In the genomic region with DNA sequence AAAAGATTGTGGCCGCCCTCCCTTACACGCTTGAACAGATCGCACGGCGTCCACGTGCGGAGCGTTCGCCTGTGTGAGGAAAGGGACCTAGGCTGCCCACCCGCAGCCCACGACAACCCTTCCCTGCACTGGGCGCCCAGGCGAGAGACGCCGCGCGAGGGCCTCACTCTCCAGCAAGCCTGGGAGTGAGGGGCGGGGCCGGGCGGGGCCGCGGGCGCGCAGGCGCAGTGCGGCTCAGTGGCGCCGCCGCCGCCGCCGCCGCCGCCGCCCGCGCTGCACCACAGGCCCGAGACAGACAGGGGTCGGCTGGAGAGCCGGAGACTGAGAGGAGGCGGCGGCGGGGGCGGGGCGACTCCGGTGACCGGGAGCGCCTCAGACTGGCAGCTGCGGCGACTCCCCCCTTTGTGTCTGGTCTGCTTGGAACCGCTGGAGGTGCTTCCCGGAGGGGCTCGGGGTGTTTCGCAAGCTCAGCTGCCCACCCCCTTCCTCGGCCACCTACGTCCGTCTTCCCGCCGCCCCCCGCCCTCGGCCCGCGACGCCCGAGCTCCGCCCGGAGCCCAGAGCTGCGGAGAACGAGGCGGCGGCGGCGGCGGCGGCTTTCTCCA, we compare ENCODE assay signal across 8 mouse cellular contexts. TPM values are rescaled to one million over a fixed set of nuclear protein-coding genes. Genes with fewer than 3 reads are reported as not detected.
DNase-seq lines count a peak whose midpoint lies in the region; ATAC-seq and TF ChIP-seq lines count a peak whose summit lies in the region.

TSS of gene Bmpr2 (plus strand) at position 237 of the 605 bp plus-strand sequence.

- WGBS in heart, embryonic 13.5 days, result under 1% methylated on average over 63 of the region's 75 CpGs
- under 1% methylated on average over 59 of the region's 75 CpGs for WGBS in kidney, postnatal 0 days
- WGBS in liver, embryonic 11.5 days, result 2% methylated on average over 67 of the region's 75 CpGs

- TF ChIP-seq CTCF in kidney, postnatal 0 days (IDR thresholded peaks at IDR 0.05; ENCODE audit: low read depth), result peak; percentile 25; the same call in 1 of the 2 replicates

- H3K9me3 ChIP-seq in heart, embryonic 13.5 days, result no peaks in the 10 kb centered on the region
- no peaks in the 10 kb centered on the region for H3K9me3 ChIP-seq in kidney, postnatal 0 days (replicated peaks; ENCODE audit: low read length)
- no peaks in the 10 kb centered on the region for H3K9me3 ChIP-seq in liver, embryonic 11.5 days (ENCODE audit: control insufficient read depth, low read length)

- peak within 1 kb of the TSS; percentile 78 for H3ac ChIP-seq in myocyte (ENCODE audit: control insufficient read depth, insufficient read length)

- 0 out of 2 replicates have a peak, but pooled peaks cover 2% of the 10 kb centered on the region for H3K4me1 ChIP-seq in brown adipose tissue, adult 24 weeks (ENCODE audit: control insufficient read depth, insufficient read depth, insufficient read length, low read length)
- peaks cover 16% of the 10 kb centered on the region for H3K4me1 ChIP-seq in heart, embryonic 13.5 days
- H3K4me1 ChIP-seq in kidney, postnatal 0 days (replicated peaks; ENCODE audit: insufficient read depth, low read length), result 0 out of 2 replicates have a peak, but pooled peaks cover 2% of the 10 kb centered on the region
- peaks cover 10% of the 10 kb centered on the region for H3K4me1 ChIP-seq in liver, embryonic 11.5 days (replicated peaks; ENCODE audit: control insufficient read depth, insufficient read depth, low read length)

- peak; percentile 61 for ATAC-seq in CD4-positive, CD25-positive, alpha-beta regulatory T cell, adult 4 months
- ATAC-seq in heart, embryonic 13.5 days (ENCODE audit: extremely low read depth, insufficient number of reproducible peaks, low FRiP score, low TSS enrichment), result peak; percentile 87
- ATAC-seq in kidney, postnatal 0 days (replicated peaks; ENCODE audit: low FRiP score, low read depth), result peak; percentile 93
- ATAC-seq in liver, embryonic 11.5 days (replicated peaks; ENCODE audit: low FRiP score), result peak; percentile 86

- H3K4me2 ChIP-seq in heart, embryonic 13.5 days, result peak within 1 kb of the TSS; percentile 92
- H3K4me2 ChIP-seq in kidney, postnatal 0 days (ENCODE audit: low read length), result peak within 1 kb of the TSS; percentile 88
- H3K4me2 ChIP-seq in liver, embryonic 11.5 days, result peak within 1 kb of the TSS; percentile 96
- peak within 1 kb of the TSS; percentile 99 for H3K4me2 ChIP-seq in myocyte (ENCODE audit: low read depth)

- H3K79me2 ChIP-seq in myocyte (ENCODE audit: control insufficient read depth, insufficient read depth), result peaks cover 45% of the 10 kb centered on the region

- DNase-seq in fibroblast of lung, adult 2 months (ENCODE audit: low read depth), result peak; percentile 40
- DNase-seq in kidney, postnatal 0 days (ENCODE audit: low spot score), result peak; percentile 93
- peak; percentile 89 for DNase-seq in liver, embryonic 11.5 days (ENCODE audit: low spot score)
- DNase-seq in spleen, postnatal 4 days (ENCODE audit: low spot score in 2 of 2), result peak; percentile 79 to 88

- H3K4me3 ChIP-seq in brown adipose tissue, adult 24 weeks (ENCODE audit: insufficient read depth, low read depth, low read length), result peak within 1 kb of the TSS; percentile 85
- peak within 1 kb of the TSS; percentile 84 for H3K4me3 ChIP-seq in heart, embryonic 13.5 days
- H3K4me3 ChIP-seq in kidney, postnatal 0 days (replicated peaks; ENCODE audit: low read depth, low read length), result peak within 1 kb of the TSS; percentile 94
- peak within 1 kb of the TSS; percentile 75 for H3K4me3 ChIP-seq in liver, embryonic 11.5 days (ENCODE audit: low read depth, low read length)
- peak within 1 kb of the TSS; percentile 97 for H3K4me3 ChIP-seq in myocyte

- peak within 1 kb of the TSS; percentile 98 for H3K9ac ChIP-seq in heart, embryonic 13.5 days
- peak within 1 kb of the TSS; percentile 93 for H3K9ac ChIP-seq in kidney, postnatal 0 days (ENCODE audit: low read depth, low read length)
- peak within 1 kb of the TSS; percentile 84 for H3K9ac ChIP-seq in liver, embryonic 11.5 days (ENCODE audit: low read depth, low read length)

- H3K27ac ChIP-seq in brown adipose tissue, adult 24 weeks (replicated peaks; ENCODE audit: low read depth, low read length), result peak within 1 kb of the TSS; percentile 84
- peak within 1 kb of the TSS; percentile 99 for H3K27ac ChIP-seq in heart, embryonic 13.5 days (replicated peaks)
- H3K27ac ChIP-seq in kidney, postnatal 0 days, result peak within 1 kb of the TSS; percentile 99
- H3K27ac ChIP-seq in liver, embryonic 11.5 days (ENCODE audit: low read depth, low read length), result peak within 1 kb of the TSS; percentile 91

- TF ChIP-seq POLR2A in myocyte (IDR thresholded peaks at IDR 0.05; ENCODE audit: insufficient read length, low read depth), result peak; percentile 87

- H3K27me3 ChIP-seq in heart, embryonic 13.5 days (replicated peaks), result no peaks in the 10 kb centered on the region
- no peaks in the 10 kb centered on the region for H3K27me3 ChIP-seq in kidney, postnatal 0 days (ENCODE audit: insufficient read depth, low read length)
- no peaks in the 10 kb centered on the region for H3K27me3 ChIP-seq in liver, embryonic 11.5 days (replicated peaks; ENCODE audit: control insufficient read depth, insufficient read depth, low read length)
- no peaks in the 10 kb centered on the region for H3K27me3 ChIP-seq in myocyte (ENCODE audit: control insufficient read depth, insufficient read depth, insufficient read length)

- peaks cover 2% of the 10 kb centered on the region; the same call in 1 of the 2 replicates for H3K36me3 ChIP-seq in heart, embryonic 13.5 days
- H3K36me3 ChIP-seq in kidney, postnatal 0 days (ENCODE audit: insufficient read depth, low read length), result no peaks in the 10 kb centered on the region
- no peaks in the 10 kb centered on the region for H3K36me3 ChIP-seq in liver, embryonic 11.5 days (ENCODE audit: control insufficient read depth, insufficient read depth, low read length)
- no peaks in the 10 kb centered on the region for H3K36me3 ChIP-seq in myocyte (ENCODE audit: control insufficient read depth, insufficient read depth)

TF ChIP-seq in myocyte, 11 proteins besides CTCF, POLR2A, EP300 and RAD21:
- peak in 1 of 3 experiments; percentile 60 for TF ChIP-seq MYOD1 (IDR thresholded peaks at IDR 0.05; ENCODE audit: control insufficient read depth in 1 of 3, insufficient read length in 2 of 3, low read depth in 2 of 3)
- peak; percentile 93 for TF ChIP-seq POLR2AphosphoS2 (IDR thresholded peaks at IDR 0.05; ENCODE audit: insufficient read length, low read depth)
- peak; percentile 14 for TF ChIP-seq SRF (IDR thresholded peaks at IDR 0.05; ENCODE audit: control insufficient read depth, insufficient read length, low read depth)
- peak; percentile 10 for TF ChIP-seq REST (IDR thresholded peaks at IDR 0.05; ENCODE audit: insufficient read depth, insufficient read length)
- TF ChIP-seq CEBPB (IDR thresholded peaks at IDR 0.05; ENCODE audit: insufficient read depth, poor library complexity, severe bottlenecking), result no peak
- TF ChIP-seq MYOG (IDR thresholded peaks at IDR 0.05; ENCODE audit: control insufficient read depth in 1 of 3, insufficient read depth in 1 of 3, insufficient read length in 2 of 3, low read depth in 2 of 3), result peak in 1 of 3 experiments; percentile 21
- TF ChIP-seq MAX (IDR thresholded peaks at IDR 0.05; ENCODE audit: low read depth), result no peak

RNA-seq across cellular contexts. Expression of gene Bmpr2, which starts in this region (rescaled TPM):
- 1 to 10 TPM; 2.6 to 3.0 TPM for polyA plus RNA-seq in CD4-positive, CD25-positive, alpha-beta regulatory T cell, adult 4 months (2017; shearing (Covaris generic))
- polyA plus RNA-seq in brown adipose tissue, adult 24 weeks (2012; ENCODE audit: insufficient read depth, insufficient read length, missing spikeins), result 14.6 and 18.7 TPM in 2 replicates
- polyA plus RNA-seq in heart, embryonic 13.5 days (2015; fragmentation: Nextera tagmentation; extraction: Ambion mirVana), result 6.1 TPM in 2 replicates
- 9.3 and 9.8 TPM in 2 replicates for polyA plus RNA-seq in kidney, postnatal 0 days (2015; fragmentation: Nextera tagmentation; extraction: Ambion mirVana)
- 4.1 and 5.2 TPM in 2 replicates for polyA plus RNA-seq in liver, embryonic 11.5 days (2014; fragmentation: Nextera tagmentation; extraction: Ambion mirVana)
- 5.1 TPM for polyA plus RNA-seq in myocyte (2012; fragmentation: generic; extraction: Trizol)

Comparison
In these comparisons a context has a peak if more than half of its experiments do, and no peak if none do; other contexts are left out.
1. Peak in every context shown above with its lines: DNase-seq, ATAC-seq, H3K4me3 ChIP-seq and H3K27ac ChIP-seq.
2. DNase-seq: peak in every context shown above with its lines; median percentile 93 in kidney, postnatal 0 days; 89 in liver, embryonic 11.5 days; 84 in spleen, postnatal 4 days; 40 in fibroblast of lung, adult 2 months.